Mouse (Mus musculus): Measurements from ENCODE around the gene Gm47969.

Gene Gm47969

GRCm38 (mm10) chr1:83076190-83076917 lies 31.6 kb downstream of the Gm47969 start:
- DNase-seq (ENCODE audit: low spot score) = no peak

- no peak for DNase-seq (ENCODE audit: low spot score)
Measured at GRCm38 (mm10) chr1:83077016-83077415, 32.3 kb downstream of the Gm47969 start.

GRCm38 (mm10) chr1:83084790-83085189 lies 40.1 kb downstream of the Gm47969 start:
- DNase-seq (ENCODE audit: low spot score) = no peak

- no peak for DNase-seq (ENCODE audit: low spot score)
Measured at GRCm38 (mm10) chr1:83091268-83091667, 46.5 kb downstream of the Gm47969 start.
